Mouse (Mus musculus) brain, embryonic 14.5 days (tissue): ENCODE measurements around the gene Amigo2.

Source experiments
- CTCF ChIP-seq: fragments of 200-500 bp; IDR thresholded peaks from 2 replicates; pipeline ENCODE4 v1.5.1; 2012; ENCODE audit warnings: inconsistent platforms, mild to moderate bottlenecking, moderate library complexity, borderline replicate concordance; ENCODE audit not compliant: insufficient read depth, insufficient read length; ENCODE audit errors: extremely low read depth
- POLR2A ChIP-seq: fragments of 200-500 bp; IDR thresholded peaks from 2 replicates; pipeline ENCODE4 v1.6.1; 2012; ENCODE audit warnings: mild to moderate bottlenecking, inconsistent platforms, borderline replicate concordance; ENCODE audit not compliant: poor library complexity, insufficient read depth, insufficient read length, severe bottlenecking; ENCODE audit errors: extremely low read depth

- TF ChIP-seq CTCF (no peak), POLR2A (no peak)
Observed at GRCm38 (mm10) chr15:97280776-97281175, 33.7 kb upstream of the Amigo2 start.
